Mouse (Mus musculus) kidney, postnatal 36 days (tissue): ENCODE measurements around the gene Osbpl5.
A peak's percentile ranks its signal among the peaks of the same experiment; 100 is the strongest.

ENCODE experiments used
- DNase-seq, 2 experiments: peaks; one replicate each; pipeline ENCODE4 v3.0.0; 2021 to 2022; ENCODE audit warnings: mixed read lengths in 2 of 2

Gene Osbpl5

DNA sequence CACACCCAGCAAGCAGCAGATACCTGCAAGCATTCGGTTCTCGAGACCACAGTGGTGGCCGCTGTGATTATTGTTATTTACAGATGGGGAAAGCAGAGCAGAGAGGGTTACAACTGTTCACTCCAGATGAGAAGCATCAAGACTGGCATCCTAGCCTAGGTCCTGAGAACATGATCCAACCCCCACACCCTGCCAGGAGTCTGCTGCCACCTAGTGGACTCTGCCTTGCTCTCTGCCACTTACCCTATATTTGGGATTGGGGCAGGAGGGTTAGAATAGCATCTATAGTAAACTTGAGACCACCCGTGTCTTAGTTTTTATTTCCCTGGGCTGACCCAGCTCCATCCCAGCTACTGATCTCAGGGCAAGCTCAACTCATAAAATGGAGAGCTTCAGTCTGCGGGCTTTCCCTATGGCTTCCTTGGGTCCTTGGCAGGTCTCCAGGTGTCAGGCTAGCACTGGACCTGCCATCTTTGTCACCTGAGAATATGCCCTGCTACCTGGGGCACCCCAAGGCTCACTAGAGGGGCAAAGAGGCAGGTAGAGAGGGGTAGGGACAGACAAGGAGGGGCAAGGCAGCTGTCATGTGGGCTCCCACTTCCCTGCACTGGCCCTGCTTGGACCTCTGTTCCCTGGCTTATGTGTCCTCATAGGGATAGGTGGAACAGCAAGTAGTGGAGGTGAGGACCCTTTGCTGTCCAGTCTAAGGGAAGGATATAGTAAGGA lies 2.6 kb downstream of the Osbpl5 start:
- peak; percentile 53 to 86 for DNase-seq

DNA sequence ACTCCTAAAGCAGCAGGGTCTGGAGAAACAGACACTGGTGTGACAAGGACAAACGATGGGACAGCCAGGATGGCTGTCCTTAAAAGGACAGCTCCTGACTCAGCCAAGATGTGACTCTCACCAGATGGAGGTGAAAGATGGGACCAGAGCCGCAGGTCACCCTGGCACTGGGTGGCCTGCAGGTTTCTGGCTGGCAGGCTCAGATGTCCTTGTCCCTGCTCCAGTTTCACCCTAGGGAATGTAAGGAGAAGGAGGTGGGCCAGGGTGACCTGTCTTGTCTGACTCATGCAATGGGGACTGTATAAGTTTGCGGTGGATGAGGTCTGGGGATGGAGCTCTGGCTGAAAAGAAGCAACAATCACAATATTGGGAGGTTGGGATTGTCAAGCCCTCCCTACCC lies 4.2 kb downstream of the Osbpl5 start:
- DNase-seq = no peak

DNA sequence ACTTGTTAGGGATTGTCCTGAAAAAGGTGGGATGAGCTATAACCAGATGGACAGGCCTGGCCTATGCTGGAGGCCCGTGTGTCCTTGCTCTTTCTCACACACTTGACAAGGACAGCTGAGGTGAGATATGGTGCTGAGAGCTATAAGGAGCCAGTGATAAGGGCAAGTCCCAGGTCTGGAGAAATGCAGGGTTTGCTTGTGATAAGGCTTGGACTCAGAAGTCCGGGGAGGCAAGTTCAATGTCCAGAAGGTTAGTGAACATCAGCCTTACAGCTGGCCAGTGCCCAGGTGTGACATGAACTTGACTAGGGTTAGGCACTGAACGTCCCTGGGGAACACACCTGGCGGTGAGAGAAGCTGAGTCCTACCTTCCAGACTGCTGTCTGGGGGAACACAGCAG lies 4.7 kb downstream of the Osbpl5 start:
- no peak for DNase-seq

DNA sequence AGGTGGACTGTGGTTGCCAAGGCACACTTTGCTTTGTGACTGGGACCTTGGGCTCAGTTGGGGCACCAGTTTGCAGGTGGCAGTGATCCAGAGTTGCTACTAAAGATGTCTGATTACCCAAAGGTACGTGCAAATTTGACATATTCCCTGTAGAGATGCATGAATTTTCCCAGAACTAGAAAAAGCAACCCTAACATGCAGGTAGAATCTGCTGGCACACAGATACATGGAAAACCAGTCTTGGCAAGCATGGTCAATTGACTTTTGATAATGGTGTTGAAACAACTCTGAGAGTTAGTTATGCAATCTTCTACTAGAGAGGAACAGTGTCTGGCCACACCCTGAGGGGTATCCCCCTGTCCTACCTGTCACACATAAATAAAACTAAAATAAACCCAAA lies 5.4 kb downstream of the Osbpl5 start:
- DNase-seq = no peak

DNA sequence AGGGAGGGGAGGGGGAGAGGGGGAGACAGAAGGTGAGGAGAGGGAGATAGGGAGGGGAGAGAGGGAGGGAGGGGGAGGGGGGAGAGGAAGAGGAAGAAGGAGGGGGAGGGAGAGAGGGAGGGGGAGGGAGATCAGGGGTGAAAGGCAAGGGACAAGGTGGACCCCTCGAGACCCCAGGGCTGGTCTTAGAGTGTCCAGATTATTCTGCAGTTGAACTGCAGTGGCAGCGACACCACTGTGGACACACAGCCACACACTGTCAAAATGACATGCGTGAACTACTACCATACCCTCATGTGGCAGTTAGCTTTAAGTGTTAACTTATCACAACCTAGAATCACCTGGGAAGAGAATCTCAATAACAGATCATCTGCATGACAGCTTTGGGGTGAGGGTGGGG lies 7.7 kb downstream of the Osbpl5 start:
- no peak for DNase-seq

DNA sequence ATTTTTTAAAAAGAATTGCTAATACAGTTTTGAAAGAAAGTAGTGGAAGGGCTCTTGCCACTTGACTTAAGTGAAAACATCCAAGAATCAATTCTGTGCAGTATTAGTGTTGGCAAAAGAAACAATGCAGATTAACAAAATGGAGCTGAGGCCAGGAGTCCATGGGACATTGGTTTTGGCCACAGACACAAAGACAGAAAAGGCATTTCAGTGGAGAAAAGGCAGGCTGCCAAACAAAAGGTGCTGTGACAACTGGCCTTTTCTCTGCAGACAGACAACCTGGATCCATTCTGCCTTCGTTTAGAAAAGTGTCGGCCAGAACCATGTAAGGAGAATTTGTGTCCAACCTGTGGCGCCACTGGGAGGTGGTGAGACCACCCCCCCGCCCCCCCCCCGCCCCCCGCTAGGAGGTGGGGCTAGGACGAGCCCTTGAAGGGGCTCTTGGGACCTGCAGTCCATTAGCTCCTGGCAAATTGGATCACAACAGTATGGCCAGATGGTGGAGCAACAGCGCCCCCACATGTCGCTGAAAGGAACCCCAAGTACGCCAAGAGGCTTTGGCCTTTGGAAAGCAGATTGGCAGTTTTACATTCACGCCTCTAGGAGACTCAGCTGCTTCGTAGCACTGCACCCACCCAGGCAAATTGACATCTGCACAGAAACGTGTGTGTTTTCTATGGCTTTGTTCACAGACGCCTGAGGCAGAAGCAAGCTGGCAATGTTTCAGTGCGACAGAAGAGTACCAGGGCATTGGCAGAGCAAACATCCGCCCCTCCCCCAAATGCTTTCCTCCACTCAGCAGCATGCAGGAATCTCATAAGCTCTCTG lies 8.5 kb downstream of the Osbpl5 start:
- peak; percentile 88 to 96 for DNase-seq

DNA sequence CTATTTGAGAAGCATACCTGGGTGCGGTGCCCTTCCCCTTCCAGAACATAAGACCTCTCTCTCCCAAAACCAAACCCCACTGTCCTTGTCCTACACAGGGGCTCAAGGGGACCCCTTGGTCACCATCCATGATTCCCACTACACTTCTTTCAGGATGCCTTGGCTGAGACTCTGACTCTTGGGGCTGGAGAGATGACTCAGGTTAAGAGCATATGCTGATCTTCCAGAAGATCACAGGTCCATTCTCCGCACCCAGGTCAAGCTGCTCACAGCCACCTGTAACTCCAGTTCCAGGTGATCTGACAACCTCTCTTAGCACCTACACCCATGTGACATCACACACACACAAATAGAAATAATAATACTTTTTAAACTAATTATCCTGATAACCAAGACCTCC lies 16.1 kb downstream of the Osbpl5 start:
- no peak for DNase-seq

DNA sequence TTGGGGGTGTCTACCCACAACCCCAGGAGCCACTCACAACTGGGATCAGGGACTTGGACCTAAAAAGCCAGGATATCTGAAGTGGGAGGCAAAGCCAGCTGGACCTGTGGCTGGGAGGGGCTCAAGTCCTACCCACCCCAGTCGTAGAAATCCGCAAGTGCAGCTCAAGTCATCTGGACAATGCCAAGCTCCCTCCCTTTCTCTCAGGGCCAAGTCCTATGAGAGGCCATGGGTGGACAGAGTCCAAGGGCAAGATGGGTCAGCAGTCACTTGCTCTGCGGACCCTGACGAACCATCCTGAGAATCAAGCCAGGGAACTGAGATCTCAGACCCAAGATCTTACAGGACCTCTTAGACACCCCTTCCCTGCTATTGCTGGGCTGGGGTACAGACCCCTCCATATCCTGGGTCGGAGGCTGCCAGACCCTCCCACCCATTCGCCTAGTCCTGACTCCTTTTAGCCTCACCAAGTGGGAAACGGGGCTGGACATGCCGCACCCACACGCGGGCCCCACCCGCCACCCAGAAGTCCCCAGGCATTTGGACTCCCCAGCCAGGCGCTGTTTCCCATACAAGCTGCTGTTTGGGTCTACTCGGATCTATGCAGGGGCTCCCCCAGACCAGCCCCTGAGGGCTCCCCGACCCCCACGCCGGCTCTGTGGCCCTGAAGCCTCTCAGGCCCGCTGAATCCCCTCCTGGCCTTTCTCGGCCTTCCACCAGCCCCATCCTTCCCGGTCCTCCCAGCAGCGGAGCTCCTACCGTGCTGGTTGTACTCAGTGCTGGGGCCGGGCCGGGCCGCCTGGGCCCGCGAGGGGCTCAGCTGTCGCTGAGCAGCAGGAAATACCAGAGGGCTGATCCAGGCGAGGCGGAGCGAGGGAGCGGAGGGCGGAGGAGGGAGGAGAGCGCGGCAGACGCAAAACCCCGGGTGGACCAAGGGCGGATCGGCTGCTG lies 17.0 kb downstream of the Osbpl5 start:
- DNase-seq = peak; percentile 90 to 91

DNA sequence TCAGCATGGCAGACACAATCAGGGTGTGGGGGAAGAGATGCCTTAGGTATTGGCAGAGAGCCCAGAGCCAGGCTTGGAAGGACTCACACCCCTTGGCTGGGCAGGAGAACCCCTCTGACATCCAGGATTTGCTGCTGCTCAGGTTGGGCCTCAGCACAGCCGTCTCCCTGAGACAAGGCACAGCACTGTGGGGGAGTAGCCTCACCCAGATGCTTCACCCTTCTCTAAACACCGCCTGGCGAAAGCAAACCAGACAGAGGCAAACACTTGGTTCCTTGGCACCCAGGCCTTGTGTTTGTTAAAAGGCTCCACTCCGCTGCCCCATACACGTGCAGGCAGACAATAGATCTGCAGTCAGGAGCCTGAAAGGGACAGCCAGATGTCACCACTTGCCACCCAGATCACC lies 18.2 kb downstream of the Osbpl5 start:
- DNase-seq = peak; percentile 35 to 45

DNA sequence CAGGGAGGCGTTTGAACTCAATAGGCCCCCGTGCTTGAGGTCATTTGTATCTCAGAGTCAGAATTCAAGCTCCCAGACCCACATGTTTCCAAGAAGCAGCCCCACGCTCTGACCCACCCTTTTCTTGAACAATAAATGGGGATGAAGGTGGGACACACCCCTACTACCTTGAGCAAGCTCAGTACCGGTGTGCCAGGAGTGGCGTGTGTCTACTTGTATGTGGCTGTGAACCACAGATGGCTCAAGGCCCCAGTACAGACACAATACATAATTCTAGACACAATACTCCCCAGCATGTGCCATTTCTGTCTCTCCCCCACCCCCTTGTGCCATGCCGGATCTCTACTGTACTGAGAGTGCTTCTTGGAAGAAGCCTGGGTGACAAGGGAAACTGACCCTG lies 18.6 kb downstream of the Osbpl5 start:
- no peak for DNase-seq

DNA sequence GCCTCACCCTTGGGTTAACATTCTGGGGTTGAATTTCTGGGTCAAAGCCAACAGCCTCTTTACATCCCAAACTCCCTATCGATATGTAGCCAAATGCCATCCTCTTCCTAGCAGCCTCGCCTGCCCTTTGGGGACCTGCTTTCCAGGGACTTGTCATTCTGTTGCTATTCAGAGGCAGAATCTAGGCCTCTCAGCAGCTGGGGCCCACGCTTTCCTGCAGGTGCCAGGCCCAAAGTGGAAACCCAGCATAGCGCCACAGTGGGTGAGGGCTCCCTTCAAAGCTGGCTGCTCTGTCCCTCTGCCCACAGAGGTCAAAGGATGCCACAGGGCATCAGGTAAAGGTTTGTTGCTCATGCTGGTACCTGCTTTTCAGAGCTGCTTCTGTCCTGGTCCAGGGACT lies 23.0 kb downstream of the Osbpl5 start:
- DNase-seq = no peak

DNA sequence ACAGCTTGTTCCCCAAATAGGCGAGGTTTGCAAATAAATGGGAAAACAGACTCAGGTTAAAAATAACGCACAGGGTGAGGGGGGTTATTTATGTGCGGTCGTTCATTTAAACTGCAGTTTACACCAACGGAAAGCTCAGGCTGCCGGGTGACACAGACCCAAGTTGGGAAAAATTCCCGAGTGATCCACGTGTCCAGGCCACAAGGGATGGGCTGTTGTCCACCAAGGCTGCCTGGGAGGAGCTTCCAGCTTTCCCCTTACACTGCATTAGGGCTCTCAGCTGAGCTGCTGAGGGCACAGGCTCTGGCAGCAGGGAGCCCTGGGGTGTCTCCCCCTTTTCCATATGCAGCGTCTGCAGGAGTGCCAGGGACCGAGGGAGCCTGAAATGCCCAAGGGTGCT lies 26.9 kb downstream of the Osbpl5 start:
- peak; percentile 50 to 56 for DNase-seq

DNA sequence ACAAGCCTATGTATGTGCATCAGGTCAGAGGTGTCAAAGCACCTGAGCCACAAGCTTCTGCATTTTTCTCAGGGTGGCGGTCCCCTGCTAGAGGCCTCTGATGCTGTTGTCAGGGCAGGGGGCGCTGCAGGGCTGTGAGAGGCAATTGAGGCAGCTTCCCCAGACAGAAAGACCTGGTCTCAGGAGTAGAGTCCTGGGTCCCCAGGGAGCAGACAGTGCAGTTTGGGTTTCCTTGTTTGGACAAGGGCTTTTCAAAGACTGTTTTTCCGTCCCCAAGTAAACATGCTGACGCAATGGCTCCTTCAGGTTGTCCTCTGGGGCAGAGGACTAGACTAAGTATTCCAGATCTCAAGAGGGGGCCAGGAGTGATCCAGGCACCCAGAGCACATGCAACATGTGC lies 30.4 kb downstream of the Osbpl5 start:
- DNase-seq = peak in 1 of 2 experiments; percentile 39

DNA sequence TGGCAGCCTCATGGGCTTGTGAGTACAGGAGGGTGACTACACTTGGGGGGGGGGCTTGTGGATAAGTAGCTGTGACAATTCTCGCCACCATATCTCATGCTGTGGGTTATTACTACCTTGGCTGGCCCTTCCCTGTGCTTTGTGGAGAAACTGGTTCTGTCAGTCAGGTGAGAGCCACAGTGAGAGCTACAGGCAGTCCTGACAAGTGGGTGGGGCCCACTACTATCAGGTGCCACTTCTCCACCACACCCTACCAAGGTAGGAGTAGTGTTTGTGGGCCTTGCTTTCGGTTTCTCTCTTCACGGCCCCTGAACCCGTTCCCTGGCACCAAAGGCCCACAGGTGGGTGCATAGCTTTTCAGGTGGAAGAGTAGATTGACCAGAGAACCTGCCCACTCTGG lies 32.9 kb downstream of the Osbpl5 start:
- DNase-seq = no peak

DNA sequence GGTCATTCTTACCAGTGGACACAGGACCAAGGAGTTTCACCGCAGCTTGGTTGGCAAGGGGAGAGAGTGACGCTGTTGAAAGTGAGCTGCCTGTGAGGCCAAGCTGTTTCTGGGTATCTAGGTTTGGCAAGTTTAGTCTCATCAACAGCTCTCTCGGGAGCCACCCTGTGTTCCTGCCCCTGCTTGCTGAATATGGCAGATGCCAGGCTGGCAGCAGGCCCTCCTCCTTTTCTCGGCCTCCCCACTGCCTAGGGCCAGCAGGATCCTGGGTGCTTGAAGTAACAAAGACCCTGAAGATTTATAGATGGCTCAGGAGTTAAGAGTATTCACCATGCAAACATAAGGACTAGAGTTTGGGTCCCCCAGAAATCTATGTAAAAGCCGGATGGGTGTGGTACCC lies 34.1 kb downstream of the Osbpl5 start:
- DNase-seq = no peak

DNA sequence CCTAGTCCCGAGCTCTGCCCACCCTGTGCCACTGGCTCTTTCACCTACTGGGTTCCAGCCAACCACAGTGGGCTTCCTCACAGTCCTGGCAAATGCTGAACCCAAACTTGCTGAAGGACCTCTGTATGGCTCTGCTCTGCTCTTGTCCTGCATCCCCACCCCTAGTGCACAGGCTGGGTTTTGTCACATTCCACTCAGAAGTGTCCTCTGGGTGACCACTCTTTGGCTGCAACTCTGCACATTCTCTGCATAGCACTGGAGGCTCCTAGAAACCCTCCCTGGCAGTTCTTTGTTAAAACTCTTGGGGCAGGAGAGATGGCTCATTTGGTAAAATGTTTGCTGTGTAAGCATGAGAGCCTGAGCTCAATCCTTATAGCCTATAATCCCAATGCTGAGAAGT lies 39.0 kb downstream of the Osbpl5 start:
- DNase-seq = peak; percentile 45 to 47

DNA sequence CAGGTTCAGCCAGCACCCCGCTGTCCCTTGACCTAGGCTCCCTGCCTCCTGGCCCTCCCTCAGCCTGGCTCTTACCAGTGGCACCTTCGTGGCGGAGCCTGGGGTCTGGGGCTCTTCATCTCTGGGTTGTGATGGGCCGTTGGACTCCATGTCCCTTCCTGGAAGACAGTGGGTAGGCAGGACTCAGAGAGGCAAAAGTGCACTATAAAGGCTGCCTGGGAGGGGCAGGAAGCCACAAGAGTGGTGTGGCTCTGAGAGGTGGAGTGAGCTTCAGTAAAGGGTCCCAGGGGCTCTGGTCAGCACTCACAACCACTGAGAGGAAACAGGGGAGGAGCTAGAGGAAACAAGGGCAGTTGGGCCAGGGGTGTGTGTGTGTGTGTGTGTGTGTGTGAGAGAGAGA lies 43.4 kb downstream of the Osbpl5 start:
- no peak for DNase-seq

DNA sequence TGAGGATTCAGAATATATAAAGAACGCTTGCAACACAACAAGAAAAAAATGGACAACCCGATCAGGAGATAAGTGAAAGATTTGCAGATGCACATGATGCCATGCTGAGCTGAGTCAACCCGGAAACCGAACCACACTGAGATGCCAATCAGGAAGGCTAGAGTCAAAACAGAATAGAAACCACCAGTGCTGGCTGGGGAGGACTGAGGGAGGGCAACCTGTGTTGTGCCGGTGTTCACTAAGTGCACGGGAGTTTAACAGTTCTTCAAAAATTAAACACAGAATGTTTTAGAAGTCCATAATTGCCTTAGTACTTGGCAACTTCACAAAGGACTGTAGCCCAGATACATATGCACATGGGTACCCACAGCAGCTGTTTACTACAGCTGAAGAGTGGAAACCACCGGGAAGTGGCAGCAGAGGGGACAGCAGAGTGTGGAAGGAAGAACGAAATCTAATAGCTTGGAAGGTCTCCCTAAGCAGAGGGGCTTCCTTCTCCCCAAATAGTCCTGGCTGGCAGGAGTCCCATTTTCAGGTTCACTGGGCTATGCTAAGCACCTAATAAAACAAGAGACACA lies 43.9 kb downstream of the Osbpl5 start:
- DNase-seq = no peak

DNA sequence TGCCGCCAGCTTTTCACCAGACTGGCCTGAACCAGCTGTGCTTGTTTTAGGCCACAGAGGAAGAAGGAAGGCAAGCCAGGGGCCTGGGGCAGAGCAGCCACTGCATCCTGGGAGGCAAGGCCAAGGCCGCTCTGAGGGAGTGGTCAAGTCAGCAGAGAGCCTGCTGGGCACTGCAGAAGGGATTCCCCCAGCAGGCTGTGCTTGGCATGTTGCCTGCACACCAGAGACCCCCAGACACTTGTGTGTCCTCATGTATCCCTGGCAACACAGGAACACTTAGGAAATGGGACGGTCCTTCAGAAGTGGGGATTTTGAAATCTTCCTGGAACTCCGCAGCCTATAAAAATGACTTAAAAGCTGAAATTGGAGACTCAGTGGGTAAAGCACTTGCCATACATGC lies 44.8 kb downstream of the Osbpl5 start:
- peak; percentile 31 to 39 for DNase-seq

DNA sequence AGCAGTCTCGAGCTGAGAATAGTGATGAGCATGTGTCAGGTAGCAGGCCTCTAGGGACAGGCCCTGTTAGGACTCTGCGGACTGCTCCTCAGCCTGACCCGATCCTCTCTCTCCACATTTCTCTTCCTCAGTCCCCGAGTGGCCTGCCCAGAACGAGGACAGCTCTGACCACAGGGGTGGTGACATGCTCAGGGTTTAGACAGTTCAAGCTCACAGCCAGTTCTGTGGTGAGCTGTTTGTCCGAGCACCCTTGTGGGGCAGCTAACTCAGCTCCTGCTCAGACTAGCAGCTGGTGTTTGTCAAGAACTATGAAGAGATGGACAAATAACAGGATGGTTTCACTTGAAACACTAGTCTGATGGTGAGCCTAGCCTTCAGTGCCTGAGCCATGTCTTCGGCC lies 45.4 kb downstream of the Osbpl5 start:
- DNase-seq = peak; percentile 36 to 61

DNA sequence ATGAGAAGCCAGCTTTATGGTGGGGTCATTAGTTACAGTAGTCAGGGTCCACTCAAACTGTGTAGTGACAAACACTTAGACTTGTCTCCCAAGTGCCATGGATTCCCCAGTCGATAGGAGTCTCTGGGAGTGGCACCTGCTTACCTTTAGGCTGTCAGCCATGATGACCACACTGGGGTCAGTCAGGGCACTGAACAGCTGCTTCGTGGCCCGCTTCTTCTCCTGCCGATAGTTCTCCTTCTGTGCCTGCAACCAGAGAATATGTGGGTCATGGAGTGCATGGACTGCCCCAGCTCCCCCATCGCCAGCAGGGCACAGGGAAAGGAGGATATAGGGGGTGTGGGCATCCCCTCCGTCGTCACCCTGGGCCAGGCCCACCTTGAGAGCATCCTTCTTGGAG lies 47.4 kb downstream of the Osbpl5 start:
- no peak for DNase-seq

DNA sequence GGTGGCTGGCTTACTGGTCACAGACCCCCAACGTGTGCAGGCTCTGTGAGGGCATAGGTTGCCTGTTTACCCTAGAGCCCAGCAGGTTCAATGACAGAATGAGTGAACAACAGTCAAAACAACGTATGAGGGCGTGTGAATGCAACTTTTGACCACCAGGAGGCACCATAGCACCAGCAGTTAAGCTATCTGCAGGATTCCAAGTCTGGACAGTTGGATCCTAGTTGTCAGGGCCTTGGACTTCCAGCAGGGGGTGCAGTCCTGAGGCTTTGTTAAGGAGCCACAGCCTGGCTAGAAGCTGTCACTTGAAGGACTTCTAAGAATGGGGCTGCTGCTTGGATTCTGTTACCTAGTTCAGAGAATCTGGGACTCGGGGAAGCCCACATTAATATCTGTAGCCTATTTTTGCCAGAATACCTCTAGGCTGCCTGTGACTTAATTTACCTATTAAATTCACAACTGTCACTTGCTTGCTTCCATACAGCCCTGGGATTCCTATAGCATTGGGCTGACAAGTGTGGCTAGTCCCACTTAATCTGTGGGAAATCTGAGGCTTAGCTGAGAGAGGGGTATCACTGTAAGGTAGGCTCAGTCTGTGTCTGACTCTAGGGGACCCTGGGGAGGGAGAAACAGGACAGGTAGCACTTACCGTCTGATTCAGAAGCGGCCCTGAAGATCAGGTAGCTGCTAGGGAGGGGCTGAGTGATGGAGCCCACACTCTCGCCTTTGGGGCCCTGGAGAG lies 49.9 kb downstream of the Osbpl5 start:
- peak; percentile 95 to 97 for DNase-seq
